Mouse (Mus musculus): ENCODE results near the gene Dffa.
A peak's percentile ranks its signal among the peaks of the same experiment; 100 is the strongest.
"Not testable (repeated sequence)": the region's sequence is repeated elsewhere in the genome, so short reads cannot be mapped to it uniquely, and the experiment has no call there.

Dffa gene

DNA sequence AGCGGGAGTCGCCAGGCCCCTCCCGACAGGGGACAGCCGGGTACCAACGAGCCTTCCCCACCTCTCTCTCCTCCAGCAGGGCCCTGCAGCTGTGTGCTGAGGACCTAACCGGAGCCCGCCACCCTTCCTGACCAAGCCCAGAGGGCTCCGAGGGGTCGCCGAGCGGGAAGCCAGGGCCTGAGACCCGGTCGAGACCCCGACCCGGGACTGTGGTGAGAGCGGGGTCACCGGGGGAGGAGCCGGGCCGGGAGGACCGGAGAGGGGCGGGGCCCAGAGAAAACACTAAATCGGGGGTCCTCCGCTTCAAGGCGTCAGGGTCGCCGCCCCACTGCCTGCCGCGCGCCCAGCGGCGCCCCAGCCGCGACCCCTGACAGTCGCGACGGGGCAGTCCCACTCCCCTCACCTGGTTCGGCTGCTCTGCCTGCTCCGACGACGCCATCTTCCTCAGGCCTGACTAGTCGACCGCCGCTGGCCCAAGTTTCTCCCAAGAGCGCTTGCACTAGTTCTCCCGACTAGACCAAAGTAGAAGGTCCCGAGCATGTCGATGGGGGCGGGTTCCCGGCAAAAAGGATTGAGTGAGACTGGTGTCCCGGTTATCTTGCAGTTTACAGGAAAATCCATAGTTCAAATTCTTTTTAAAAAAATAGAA is 4.5 kb upstream of the Dffa start, which contains the start of gene Pex14:
Gene Pex14 (minus strand): TSS at position 508 of the 649 bp plus-strand sequence.
- DNase-seq = peak; percentile 89

DNA sequence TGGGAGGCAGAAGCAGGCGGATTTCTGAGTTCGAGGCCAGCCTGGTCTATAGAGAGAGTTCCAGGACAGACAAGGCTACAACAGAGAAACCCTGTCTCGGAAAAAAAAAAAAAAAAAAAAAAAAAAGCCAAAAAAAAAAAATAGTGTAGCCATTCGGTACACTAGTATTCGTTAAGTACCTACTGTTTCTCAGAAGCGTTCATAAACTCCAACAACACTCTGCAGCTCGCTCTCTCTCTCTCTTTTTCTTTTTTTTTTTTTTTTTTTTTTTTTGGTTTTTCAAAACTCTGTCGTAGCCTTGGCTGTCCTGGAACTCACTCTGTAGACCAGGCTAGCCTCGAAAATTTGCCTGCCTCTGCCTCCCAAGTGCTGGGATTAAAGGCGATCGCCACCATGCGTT is 3.5 kb upstream of the Dffa start:
- not testable (repeated sequence) for DNase-seq

DNA sequence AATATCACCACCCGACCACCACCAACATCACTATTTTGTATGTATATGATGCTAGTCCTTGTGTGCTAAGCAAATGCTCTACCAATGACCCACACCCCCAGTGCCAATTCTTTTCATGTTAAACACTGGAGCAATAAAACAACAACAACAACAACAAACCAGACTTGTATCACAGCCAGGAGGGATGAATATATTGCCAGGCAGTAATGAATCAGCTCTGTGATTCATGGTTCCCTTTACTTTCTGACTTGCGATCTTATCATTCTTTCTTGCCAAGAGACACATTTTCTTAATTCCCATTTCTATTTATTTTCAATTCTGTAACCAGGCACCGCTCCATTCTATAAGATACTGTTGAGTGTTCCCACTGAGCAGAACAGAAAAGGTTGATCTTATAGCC is 2.5 kb upstream of the Dffa start:
- no peak for DNase-seq

DNA sequence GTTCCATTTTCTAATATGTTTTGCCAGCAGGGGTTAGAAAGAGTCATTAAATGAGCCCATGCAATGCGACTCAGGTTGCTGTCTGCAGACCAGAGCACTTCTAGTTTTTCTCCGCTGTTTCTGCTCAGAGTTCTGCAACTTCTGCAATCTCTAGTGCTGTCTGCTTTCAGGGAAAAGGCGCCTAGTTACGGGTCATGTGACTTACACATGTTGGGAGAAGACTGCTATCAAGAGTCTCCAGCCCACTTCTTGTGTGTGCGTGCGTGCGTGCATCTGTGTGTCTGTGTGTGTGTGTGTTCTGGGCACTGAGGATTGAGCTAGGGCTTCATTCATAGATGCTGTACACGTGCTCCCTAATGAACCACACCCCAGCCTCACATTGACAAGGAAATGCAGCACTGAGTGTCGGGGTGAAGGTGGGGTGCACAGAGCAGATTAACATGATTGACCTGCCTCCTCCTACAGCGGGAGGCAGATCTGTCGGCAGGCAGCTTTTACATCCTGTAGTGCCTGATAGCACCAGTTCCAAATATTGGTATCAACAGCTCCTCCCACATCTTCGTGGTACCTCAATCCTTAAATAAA is 16.1 kb downstream of the Dffa start:
- DNase-seq = not testable (repeated sequence)

DNA sequence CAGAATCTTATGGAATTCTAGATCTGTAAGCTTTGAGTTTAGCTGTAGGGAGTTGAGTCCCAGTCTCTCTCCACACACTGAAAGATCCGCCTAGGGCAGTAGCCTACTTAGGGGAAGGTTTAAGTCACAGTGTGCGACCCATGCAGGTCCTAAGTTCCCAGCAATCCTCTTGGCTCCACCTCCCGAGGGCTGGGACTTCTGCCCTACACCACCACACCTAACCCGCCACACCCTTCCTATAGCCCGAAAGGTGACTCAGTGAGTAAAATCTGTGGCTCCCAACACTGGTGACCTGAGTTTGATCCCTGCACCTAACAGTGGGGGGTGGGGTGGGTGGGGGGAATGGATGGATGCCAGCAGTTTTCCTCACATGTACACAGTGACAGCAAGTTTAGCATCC is 19.5 kb downstream of the Dffa start:
- DNase-seq = no peak

DNA sequence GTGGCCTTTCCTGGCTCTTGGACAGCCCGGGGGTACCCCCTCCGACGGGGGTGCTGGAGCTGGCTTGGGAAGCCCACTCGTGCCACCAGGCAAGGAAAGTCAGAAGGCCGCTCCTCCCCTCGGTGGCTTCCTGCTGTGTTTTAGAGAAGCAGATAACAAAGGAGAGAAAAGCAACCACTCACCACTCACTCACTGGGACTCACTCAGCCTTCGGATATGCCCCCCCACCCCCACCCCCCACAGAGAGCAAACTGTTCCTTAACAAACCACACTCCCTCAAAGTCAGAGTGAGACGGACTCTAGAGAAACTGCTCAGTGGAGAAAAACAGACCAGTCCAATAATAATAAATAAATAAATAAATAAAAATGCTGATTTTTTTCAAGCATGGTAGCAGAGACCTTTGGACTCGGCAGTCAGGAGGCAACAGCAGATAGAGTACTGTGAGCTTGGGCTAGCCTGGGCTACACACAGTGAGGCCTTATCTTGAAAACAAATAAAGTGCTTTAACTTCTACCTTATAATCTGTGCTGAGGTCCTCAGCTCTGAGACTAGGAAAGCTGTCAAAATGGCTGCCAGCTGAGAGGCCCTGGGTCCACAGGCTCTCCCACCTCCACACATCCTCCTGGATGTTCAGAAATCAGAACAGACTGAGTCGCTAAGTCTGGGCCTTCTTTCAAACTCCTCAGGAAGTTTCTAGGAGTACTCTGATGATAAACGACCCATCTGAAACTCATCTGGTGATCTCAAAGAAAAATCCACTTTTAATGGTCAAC is 21.6 kb downstream of the Dffa start:
- no peak for DNase-seq

DNA sequence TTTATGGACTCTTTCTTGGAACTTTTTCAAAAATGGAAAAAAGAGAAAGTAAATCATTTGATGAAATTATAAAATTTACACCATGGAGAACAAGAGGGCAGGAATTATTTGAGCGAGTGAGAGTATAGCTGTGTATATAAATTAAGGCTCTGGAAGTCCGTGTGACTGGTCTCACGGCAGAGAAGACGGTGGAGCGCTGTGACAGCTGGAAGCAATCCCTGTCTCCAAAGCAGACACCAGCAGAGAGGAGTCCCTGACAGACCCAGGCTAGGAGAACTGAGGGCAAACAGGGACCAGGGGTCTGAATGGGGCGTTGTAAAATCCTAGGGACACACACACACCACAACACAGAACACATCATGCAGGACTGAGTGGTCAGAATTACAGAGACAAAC is 22.2 kb downstream of the Dffa start:
- DNase-seq = no peak

DNA sequence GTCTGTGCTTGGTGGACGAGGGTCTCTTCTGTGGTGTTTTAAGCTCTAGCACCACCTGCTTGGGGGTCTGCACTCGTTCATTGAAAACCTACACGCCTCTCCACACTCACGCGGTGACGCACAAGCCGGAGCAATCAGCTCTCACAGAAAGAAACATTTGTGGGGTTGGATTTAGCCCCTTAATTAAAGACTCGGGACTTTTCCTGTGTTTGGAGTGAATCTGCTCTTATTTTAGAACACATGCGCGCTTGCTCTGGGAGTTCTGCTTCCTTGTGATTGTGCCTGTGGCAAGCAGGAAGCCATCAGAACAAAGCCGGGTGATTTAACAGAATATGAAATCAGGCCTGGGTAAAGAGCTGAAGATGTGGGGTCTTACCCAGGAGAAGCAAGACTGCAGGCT is 22.7 kb downstream of the Dffa start, which contains the start of gene Cort:
Gene Cort (minus strand): TSS at position 101 of the 400 bp plus-strand sequence.
- DNase-seq = no peak

DNA sequence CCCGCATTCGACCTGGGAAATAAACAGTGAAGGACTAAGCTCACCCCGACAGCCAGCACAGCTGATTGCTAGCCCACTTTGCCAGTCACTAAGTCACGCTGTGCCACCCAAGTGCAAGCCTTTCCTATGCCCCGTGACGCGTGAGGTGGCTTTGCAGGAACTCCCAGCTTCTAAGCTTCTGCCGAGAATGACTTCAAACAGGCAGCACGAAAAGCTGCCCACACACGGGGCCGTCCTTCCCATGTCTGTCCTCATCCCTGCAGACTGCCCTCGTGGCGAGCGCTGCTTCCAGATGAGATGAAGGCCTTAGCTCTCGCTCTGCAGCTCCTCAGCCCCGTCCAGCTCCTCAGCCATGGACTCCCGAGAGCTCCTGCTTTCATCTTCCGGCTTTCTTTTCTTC is 24.5 kb downstream of the Dffa start:
- no peak for DNase-seq

DNA sequence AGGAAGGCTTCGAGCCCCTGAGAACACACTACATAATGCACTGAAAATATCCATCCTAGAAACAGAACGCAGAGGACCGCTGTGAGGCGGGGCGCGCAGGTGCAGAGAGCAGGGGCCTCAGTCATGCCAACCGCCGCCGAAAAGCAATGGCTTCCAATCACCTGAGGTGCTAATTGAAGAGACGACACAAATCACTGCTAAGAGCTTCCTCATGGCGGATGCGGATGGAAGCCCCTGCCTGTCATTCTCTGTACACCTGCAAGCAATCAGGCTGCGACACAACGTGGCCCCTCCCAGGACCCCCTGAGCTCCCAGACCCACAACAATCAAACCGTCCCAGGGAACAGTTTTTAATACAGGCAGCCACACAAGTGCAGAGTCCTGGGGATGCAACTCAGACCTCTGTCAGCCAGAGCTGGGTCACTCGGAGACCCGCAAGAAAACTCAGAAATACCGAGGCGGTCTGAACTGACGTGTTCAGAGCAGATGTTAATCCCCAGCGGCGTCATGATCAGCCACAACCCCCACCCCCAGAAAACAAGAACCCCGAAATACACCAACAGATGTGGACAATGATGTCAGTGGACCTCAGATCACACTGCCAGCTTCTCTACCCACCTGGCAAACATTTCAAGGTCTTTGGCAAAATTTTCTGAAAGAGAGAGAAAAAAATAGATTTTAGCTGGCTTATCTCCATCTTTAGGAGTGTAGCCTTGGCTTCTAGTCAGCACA is 27.2 kb downstream of the Dffa start:
- DNase-seq = no peak

DNA sequence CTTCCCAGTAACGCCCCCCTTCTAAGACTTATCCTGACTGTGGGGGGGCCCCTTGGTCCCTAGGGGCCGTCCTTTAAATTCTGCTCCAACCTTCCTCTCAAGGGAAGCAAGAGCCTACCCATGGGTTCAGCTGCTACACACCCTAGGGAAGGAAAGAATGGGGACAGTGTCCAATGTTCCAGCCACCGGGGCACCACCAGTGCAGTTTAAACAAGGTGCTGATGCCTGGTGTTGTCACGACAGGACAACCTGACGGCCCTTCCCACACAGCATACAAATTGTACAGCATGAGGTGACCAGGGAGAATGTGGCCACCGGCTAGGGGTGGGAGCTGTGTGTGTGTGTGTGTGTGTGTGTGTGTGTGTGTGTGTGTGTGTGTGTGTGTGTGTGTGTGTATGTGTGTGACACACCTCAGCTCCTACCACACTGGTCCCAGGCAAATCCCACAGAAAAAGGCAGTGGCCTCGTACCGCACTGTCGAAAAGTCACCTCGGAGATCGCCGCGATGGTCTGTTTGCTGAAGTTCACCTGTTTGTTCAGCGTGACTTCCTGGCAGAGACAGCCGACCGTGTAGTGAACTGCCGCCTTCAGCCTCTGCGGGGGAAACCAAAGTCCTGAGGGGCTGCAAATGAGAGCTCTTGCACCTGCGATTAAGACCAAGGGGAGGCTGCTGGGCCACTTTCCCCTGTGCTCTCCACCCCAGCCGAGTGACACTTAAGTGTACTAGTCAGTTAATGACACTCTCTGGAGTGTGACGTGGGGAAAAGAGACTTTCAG is 28.0 kb downstream of the Dffa start:
- DNase-seq = no peak

DNA sequence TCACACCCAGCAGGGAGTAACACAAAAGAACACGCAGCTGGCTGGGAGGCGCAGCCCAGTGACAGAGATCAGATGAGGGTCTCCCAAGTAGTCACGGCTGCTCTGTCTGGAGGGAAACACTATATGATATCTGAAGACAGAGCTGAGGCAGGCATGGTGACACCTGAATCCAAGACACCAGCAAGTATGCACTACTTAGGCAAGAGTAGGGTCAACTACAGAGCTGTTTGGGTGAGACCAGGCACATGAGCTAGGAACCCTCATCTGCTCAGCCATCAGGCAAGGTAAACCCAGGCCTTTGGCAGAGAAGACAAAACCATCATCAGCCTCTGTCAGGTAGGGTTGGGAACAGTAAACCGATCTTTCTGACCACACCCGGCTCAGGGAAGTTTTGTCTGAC is 29.4 kb downstream of the Dffa start:
- no peak for DNase-seq

DNA sequence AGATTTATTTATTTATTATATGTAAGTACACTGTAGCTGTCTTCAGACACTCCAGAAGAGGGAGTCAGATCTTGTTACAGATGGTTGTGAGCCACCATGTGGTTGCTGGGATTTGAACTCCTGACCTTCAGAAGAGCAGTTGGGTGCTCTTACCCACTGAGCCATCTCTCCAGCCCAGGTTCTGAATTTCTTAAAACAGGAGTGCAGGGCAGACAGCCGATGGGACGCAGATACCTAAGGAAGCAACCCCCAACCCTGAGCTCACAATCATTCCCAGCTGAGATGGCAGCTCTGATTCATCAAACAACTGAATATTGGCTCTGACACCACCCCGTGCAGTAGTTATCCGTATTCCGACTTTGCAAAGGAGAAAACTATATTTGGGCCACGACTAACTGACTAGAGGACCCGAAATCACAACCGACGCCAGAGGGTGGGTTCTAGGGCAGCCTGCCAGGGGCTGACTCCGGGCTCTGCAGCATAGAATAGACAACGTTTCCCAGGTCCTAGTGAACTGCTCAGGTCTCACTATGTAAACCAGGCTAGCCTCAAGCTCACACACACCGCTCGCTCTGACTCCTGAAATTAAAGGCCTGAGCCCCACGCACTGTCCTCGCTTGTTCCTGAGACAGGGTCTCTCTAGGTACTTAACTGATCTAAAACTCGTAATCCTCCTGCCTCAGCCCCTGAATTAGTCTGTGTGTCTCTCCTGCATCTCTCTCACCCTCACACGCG is 32.3 kb downstream of the Dffa start:
- no peak for DNase-seq

DNA sequence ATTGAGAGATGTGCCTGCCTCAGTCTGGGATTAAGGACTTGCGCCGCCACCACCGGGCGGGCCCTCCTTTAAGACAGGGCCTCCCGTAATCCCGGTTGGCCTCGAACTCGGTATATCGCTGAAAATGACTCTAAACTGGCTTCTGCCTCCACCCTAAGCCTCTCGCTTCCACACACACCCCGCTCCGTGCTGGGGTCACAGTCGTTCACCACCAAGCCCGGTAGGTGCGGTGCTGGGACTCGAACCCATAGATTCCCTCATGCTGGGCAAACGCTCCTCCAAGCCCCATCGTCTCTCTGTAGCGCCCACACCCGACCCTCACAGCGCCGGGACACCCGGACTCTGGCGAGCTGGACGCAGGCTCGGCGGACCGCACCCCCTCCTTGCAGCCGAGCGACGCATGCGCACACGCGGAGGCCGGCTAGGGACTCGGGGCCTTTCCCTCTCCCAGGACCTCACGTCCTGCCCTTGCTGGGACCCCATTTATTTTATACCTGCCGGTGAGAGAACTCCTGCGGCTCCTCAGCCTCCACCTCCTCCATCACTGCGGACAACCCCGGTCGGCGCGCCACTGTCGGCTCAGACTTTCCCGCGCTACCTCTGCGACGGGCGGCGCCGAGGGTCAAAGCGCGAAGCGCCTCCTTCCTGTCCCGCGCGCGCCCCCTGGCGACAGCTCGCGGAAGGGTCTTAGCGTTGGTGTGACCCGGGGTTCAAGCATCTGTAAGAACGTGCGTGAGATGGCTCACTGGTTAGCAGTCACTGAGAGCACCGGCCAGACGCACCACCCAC is 33.2 kb downstream of the Dffa start, which contains the start of gene Cenps:
Gene Cenps (minus strand): TSS at position 648 of the 789 bp plus-strand sequence.
- peak; percentile 86 for DNase-seq

DNA sequence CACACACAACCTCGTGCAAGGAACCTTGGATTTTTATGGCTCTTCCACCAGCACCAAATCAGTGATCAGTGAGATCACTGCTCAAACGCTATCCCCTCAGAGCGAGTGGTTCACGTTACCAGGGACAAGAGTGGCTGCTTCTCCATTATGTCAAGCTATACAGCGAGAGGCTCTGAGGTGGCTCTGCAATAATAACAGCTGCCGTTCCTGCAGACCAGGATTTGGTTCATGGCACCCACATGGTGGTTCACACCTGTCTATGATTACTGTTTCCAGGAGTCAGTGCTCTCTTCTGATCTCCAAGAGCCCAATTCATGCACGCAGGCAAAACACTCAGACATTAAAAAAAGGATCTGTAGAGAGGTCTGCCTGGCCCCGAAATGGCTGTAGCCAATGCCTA is 34.6 kb downstream of the Dffa start:
- no peak for DNase-seq

DNA sequence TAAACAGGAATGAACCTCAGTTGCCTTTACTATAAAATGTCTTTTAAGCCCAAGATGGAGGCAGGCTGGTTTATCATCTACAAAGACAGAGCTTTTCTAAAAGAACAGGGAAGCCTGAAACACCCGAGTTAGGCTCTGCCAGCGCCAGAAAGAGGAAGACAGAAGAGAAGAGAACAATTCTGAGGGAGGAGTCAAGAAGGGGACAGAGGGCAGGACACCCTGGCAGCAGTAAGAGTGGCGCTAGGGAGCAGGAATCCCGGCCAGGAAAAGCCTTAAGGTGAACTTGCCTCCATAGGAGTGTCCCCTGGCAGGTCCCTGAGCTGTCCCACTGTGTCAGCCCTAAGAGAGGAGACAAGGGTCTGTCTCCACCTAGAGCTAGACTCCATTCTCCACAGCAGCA is 39.6 kb downstream of the Dffa start:
- no peak for DNase-seq

DNA sequence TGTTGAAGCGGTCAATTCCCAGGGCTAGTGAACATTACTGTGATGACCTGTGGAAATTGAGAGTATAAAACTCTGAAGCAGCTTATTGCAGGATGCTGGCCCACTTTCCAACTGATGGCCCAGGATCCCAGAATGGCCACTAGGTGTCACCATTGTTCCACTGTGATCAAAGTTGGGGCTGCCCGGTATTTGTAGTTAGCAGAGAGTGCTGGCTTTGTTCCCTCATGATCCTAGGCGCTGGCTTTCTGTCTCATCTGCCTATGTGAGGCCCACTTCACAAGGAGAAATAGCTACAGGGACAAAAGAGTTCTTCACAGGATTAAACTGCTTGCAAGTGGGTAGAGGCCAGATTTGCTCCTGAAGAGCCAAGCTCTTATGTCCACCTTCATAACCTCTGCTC is 40.5 kb downstream of the Dffa start:
- peak; percentile 81 for DNase-seq

DNA sequence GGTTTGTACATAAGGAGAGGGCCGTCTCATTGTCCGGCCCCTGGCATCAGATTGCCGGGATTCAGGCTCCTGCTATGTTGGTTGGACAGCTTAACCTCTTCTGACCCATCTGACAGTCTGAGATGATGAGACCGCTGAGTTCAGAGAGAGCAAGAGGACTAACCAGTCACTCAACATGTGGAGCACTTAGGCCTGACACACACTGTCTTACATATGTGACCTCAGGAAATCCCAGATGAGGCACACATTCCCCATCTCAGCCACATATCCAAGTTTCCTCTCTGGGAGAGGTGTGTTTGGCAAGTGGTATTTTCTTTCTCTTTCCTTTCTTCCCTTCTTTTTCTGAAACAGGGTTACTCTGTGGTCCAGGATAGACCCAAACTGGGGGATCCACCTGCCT is 41.2 kb downstream of the Dffa start:
- no peak for DNase-seq

DNA sequence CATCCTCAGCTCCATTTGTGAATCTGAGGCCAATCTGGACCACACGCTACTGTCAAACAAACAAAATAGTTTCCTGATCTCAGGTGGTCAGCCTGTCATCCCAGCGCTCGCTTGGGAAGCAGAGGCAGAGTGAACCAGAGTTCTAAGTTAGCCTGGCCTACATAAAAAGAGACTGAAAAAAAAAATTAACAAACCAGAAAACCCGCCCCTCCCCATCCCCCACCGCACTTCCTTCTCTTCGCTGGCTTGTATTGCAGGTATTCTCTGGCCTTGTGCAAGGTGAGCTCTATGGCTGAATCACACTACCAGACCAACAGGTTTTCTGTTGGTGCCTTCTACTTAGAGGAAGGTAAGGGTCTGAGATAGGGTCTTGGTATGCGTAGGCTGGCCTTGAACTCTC is 43.6 kb downstream of the Dffa start:
- DNase-seq = no peak

DNA sequence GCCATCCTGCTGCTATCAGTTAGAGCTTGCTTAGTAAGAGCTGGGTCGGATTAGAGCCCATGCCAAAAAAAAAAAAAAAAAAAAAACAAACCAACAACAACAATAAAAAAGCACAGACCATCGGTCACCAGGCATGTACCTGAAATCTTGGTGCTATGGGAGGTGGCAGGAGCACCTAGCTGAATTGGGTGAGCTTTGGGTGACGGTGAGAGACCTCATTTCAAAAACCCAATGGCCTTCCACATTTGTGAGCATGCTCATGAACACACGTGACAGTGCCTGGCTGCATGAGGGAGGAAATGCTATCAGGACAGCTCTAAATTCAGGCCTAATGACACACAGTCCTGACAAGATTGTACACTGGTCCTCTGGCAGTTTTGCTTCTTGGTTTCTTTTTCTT is 44.1 kb downstream of the Dffa start:
- DNase-seq = no peak

DNA sequence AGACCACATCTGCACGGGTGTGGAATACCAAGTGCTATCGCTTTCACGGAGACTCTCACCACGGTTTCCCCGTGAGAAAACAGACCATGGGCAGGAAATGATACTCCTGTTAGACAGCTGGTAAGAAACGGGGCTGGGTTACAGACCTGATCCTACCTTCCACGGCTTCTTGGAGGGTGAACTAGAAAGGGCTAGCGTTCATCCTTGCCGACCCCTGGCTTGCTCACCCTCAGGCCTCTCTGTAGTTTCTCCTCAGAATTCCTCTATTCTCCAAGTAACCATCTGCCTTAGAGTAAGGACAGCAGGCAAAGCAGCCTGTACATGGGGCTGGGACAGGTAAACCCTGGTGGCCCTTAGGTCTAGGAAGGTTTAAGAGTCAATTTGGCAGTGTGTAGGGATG is 45.2 kb downstream of the Dffa start:
- no peak for DNase-seq

Measured in right cerebral cortex, postnatal 25 days (tissue).